Mouse (Mus musculus): Measurements from ENCODE around the gene C1ql4. TPM values are rescaled to one million over a fixed set of nuclear protein-coding genes. Genes with fewer than 3 reads are reported as not detected.
A peak's percentile ranks its signal among the peaks of the same experiment; 100 is the strongest.
"Not testable (repeated sequence)": the region's sequence is repeated elsewhere in the genome, so short reads cannot be mapped to it uniquely, and the experiment has no call there.

Gene C1ql4
- polyA plus RNA-seq, 1 experiment, result not detected

GRCm38 (mm10) chr15:99082322-99082721 is 5.3 kb downstream of the C1ql4 start:
- no peak for TF ChIP-seq FLI1 (IDR thresholded peaks at IDR 0.05; ENCODE audit: low read length)
- TF ChIP-seq GATA1 (IDR thresholded peaks at IDR 0.05; ENCODE audit: borderline replicate concordance, low read length), result no peak

GRCm38 (mm10) chr15:99079804-99080203 is 7.8 kb downstream of the C1ql4 start:
- TF ChIP-seq GATA1 (IDR thresholded peaks at IDR 0.05; ENCODE audit: borderline replicate concordance, low read length) (no peak), FLI1 (IDR thresholded peaks at IDR 0.05; ENCODE audit: low read length) (no peak)

More at GRCm38 (mm10) chr15:99082322-99082721, 5.3 kb downstream of the C1ql4 start:
- H3K36me3 ChIP-seq (replicated peaks; ENCODE audit: low read length), result peaks cover 62% of the 10 kb centered on the region
- H3K27me3 ChIP-seq (replicated peaks), result peaks cover 28% of the 10 kb centered on the region
- no peak overlapping the region for H3K4me3 ChIP-seq (replicated peaks)
- H3K9me3 ChIP-seq, result peaks cover 3% of the 10 kb centered on the region; the same call in 1 of the 2 replicates
- H3K4me1 ChIP-seq, result peaks cover 42% of the 10 kb centered on the region

DNA sequence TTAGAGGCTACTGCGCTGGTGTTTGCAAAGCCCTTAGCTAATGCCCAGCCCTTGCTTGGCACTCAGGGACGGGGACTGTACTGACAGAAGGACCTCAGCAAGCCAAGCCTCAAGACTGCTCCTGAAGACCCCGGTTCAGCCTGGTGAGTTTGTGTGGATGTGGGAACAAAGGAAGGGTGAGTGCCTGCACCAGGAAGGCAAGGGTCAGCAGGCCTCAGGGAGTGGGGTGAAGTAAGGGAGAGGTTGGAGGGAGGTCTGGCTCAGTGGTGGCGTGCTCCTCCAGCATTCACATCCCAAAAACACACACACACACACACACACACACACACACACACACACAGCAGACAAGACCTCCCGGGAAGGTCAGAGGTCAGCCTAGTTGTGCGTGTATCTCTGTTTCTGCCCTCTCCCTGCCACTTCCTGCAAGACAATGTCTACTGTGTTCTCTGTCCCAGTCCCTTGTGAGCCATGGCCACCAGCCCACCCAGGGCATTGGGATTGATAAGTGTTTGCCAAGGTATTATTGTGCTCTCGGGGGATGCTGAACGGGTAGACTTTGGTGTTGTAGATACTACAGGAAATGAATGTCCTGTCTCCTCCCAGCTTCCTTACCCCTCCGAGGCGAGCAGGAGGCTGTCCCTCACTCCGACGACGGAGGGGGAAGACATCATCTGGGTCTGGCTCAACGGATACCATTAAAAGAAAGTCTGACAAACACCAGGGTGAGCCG is 9.3 kb downstream of the C1ql4 start:
- Histone ChIP-seq H3K4me3 (replicated peaks) (no peak overlapping the region), H3K36me3 (replicated peaks; ENCODE audit: low read length) (peaks cover 65% of the 10 kb centered on the region), H3K9me3 (no peaks in the 10 kb centered on the region), H3K27me3 (replicated peaks) (no peaks in the 10 kb centered on the region), H3K4me1 (peaks cover 52% of the 10 kb centered on the region)
- TF ChIP-seq FLI1 (IDR thresholded peaks at IDR 0.05; ENCODE audit: low read length), result no peak

More at GRCm38 (mm10) chr15:99079804-99080203, 7.8 kb downstream of the C1ql4 start:
- Histone ChIP-seq H3K9me3 (no peaks in the 10 kb centered on the region), H3K27me3 (replicated peaks) (peaks cover 5% of the 10 kb centered on the region), H3K4me1 (peaks cover 58% of the 10 kb centered on the region), H3K36me3 (replicated peaks; ENCODE audit: low read length) (peaks cover 72% of the 10 kb centered on the region), H3K4me3 (replicated peaks) (no peak overlapping the region)

GRCm38 (mm10) chr15:99076011-99076410 is 11.6 kb downstream of the C1ql4 start:
- Histone ChIP-seq H3K36me3 (replicated peaks; ENCODE audit: low read length) (peaks cover 42% of the 10 kb centered on the region), H3K4me3 (replicated peaks) (peak overlapping the region; percentile 90), H3K4me1 (peaks cover 53% of the 10 kb centered on the region)
- H3K9me3 ChIP-seq; H3K27me3 ChIP-seq (replicated peaks): not testable (repeated sequence)

DNA sequence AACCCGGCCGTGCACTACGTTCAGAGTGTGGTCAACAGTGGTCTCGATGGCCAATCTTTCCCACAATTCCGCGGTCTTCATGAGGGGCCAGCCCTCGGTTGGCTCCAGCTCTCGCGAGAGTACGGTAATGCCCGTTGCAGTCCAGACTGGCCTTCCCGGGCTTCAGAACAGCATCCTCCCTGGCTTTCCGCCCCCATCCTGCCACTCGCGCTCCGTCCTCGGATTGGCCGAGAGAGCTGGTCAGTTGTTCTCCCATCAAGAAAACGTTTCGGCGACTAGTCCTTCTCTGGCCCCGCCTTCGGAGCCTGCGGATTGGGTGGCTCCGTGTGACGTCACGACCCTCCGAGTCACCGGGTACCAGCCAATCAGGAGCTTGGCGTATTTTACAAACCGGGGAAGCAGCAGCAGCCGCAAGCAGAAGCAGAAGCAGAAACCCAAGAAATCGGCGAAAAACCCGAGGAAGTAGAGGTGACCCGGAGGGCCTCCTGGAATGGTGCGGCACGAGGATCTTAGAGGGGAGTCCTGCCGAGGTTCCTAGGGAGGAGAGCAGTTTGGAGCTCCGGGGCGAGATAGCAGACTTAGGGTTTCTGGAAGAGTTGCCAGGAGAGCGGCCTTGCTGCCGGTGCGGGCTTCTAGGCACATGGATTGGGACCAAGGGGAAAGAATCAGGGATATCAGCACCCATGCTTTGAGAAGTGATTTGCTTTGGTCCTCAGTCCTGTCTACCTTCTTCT is 12.8 kb downstream of the C1ql4 start:
- H3K4me3 ChIP-seq (replicated peaks), result peak overlapping the region; percentile 90
- H3K27me3 ChIP-seq (replicated peaks), result peaks cover 2% of the 10 kb centered on the region
- TF ChIP-seq FLI1 (IDR thresholded peaks at IDR 0.05; ENCODE audit: low read length) (0 out of 2 replicates have a peak, but pooled peaks have one; percentile 10), GATA1 (IDR thresholded peaks at IDR 0.05; ENCODE audit: borderline replicate concordance, low read length) (no peak)
- H3K4me1 ChIP-seq, result peaks cover 51% of the 10 kb centered on the region
- H3K36me3 ChIP-seq (replicated peaks; ENCODE audit: low read length), result peaks cover 29% of the 10 kb centered on the region
- H3K9me3 ChIP-seq, result no peaks in the 10 kb centered on the region

DNA sequence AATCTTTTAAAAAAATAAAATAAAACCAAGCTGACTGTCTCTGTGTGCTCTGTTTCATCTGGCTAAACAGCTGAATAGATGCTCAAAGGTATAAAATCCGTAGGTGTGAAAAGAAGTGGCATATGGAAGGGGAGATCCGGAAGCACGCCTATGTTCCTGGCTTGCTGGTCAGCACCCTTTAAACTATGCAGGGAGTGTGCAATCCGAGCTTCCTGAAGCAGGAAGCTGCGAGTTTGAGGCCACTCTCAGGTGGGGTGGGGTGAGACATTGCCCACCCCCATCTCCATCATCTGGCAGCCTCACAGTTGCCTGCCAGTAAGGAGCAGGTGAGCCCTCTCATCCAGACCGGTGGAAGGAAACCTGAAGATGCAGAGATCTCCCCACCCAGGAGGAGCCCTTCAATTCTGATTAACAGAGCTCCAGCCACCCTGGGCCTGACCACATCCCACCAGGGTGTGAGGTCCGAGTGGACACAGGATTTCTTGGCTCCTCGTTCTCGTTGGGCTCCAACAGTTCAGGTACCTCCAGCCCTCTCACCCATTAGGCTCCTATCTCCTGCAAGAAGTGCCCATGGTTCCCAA is 13.5 kb downstream of the C1ql4 start, which contains the start of gene Troap:
Gene Troap, plus strand, starts transcription at position 557 of the 581 bp plus-strand sequence.
- H3K36me3 ChIP-seq (replicated peaks; ENCODE audit: low read length), result peaks cover 26% of the 10 kb centered on the region
- H3K4me3 ChIP-seq (replicated peaks), result peak within 1 kb of the TSS; percentile 90
- no peaks in the 10 kb centered on the region for H3K9me3 ChIP-seq
- peaks cover 51% of the 10 kb centered on the region for H3K4me1 ChIP-seq
- TF ChIP-seq FLI1 (IDR thresholded peaks at IDR 0.05; ENCODE audit: low read length) (no peak), GATA1 (IDR thresholded peaks at IDR 0.05; ENCODE audit: borderline replicate concordance, low read length) (no peak)
- peaks cover 9% of the 10 kb centered on the region for H3K27me3 ChIP-seq (replicated peaks)

GRCm38 (mm10) chr15:99071988-99072387 is 15.6 kb downstream of the C1ql4 start:
- H3K27me3 ChIP-seq (replicated peaks), result peaks cover 19% of the 10 kb centered on the region
- H3K4me3 ChIP-seq (replicated peaks), result no peak overlapping the region
- peaks cover 6% of the 10 kb centered on the region for H3K36me3 ChIP-seq (replicated peaks; ENCODE audit: low read length)
- H3K4me1 ChIP-seq, result peaks cover 32% of the 10 kb centered on the region
- no peak for TF ChIP-seq GATA1 (IDR thresholded peaks at IDR 0.05; ENCODE audit: borderline replicate concordance, low read length)
- TF ChIP-seq FLI1 (IDR thresholded peaks at IDR 0.05; ENCODE audit: low read length), result no peak
- H3K9me3 ChIP-seq, result no peaks in the 10 kb centered on the region

DNA sequence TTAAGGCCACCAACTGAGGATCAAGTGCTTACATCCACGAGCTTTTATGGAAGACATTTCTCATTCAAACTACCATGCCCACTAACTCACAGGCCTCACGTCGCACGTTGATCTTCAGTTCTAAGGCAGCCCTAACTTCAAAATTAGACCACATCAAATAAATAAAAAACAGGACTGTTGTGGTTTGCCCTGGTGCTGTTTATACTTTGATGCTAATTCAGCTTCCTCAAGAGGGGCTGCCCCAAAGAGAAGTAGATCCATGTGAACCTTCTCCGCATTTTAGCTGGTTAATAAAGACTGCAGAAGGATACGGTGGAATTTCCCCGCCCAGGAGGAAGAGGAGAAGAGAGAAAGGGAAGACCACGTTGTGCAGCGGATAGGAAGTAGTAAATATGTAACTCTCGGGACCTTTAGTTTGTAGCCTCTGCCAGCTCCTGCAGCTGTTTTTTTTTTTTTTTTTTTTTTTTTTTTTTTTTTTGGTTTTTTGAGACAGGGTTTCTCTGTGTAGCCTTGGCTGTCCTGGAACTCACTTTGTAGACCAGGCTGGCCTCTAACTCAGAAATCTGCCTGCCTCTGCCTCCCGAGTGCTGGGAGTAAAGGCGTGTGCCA is 22.0 kb downstream of the C1ql4 start:
- TF ChIP-seq FLI1 (IDR thresholded peaks at IDR 0.05; ENCODE audit: low read length), result no peak
- TF ChIP-seq GATA1 (IDR thresholded peaks at IDR 0.05; ENCODE audit: borderline replicate concordance, low read length), result no peak
- Histone ChIP-seq H3K4me1 (no peaks in the 10 kb centered on the region), H3K36me3 (replicated peaks; ENCODE audit: low read length) (no peaks in the 10 kb centered on the region), H3K27me3 (replicated peaks) (peaks cover 60% of the 10 kb centered on the region), H3K4me3 (replicated peaks) (no peak overlapping the region), H3K9me3 (no peaks in the 10 kb centered on the region)

DNA sequence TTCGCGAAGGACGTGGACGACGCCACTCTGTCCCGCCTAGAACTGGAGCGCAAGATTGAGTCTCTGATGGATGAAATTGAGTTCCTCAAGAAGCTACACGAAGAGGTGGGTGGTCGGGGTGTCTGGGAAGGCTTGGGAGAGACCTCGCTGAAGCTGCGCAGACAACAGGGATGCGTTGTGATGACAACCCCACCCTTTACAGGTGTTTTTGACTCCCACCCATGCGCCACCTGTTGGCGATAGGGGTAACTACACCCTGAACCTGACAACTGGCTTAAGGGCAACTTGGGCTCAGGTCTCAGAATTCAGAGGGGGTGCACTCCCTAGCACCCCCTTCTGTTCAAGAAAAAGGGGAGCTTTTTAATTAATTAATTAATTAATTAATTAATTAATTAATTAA is 31.3 kb downstream of the C1ql4 start:
- TF ChIP-seq FLI1 (IDR thresholded peaks at IDR 0.05; ENCODE audit: low read length) (no peak), GATA1 (IDR thresholded peaks at IDR 0.05; ENCODE audit: borderline replicate concordance, low read length) (no peak)
- peak overlapping the region; percentile 87 for H3K4me3 ChIP-seq (replicated peaks)
- peaks cover 36% of the 10 kb centered on the region for H3K4me1 ChIP-seq
- peaks cover 93% of the 10 kb centered on the region for H3K27me3 ChIP-seq (replicated peaks)
- H3K9me3 ChIP-seq, result peaks cover 8% of the 10 kb centered on the region
- no peaks in the 10 kb centered on the region for H3K36me3 ChIP-seq (replicated peaks; ENCODE audit: low read length)
